Mouse (Mus musculus) induced T-regulatory cell, adult 2 months (primary cell): ENCODE measurements around the gene Cd200r1.
A peak's percentile ranks its signal among the peaks of the same experiment; 100 is the strongest.

Source experiments
- DNase-seq: peaks from one replicate; pipeline ENCODE4 v3.0.0-alpha.2; 2012; ENCODE audit warnings: low read depth

The Cd200r1 gene

DNA sequence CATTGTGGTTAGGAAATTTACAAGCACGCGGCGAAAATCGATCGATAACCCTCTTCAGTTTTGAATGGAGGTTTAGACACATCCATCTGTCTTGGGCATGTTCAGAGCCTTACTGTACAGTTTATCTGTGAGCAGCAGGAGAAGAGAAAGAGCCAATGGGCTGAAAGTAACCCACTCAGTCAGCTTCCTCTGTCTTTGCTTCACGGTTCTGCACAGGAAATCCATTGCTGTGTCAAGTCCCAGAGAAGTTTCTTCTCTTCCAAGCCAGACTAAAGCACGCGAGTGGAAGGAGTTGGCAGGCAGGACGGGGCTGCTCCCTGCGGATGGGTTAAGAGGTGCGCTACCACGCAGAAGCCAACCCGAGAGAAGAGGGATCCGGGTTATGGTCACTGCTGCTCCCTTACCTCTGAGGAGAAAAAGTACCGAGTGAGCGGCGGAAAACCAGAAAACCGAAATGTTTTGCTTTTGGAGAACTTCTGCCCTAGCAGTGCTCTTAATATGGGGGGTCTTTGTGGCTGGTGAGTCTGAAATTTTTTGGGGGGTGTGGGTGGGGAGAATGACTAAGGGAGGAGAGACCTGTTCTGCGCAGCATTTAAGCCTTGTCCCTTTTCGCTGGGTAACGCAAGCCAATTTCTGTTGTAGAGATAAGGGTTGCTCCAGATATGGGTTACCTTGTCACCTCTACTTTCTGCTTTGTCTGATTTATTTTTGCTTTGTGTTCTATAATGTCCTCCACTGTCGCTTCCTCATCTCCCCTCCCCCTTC, at the start of gene Cd200r1:
Gene Cd200r1 (plus strand): TSS at position 182 of the 765 bp plus-strand sequence.
- peak; percentile 76 for DNase-seq

DNA sequence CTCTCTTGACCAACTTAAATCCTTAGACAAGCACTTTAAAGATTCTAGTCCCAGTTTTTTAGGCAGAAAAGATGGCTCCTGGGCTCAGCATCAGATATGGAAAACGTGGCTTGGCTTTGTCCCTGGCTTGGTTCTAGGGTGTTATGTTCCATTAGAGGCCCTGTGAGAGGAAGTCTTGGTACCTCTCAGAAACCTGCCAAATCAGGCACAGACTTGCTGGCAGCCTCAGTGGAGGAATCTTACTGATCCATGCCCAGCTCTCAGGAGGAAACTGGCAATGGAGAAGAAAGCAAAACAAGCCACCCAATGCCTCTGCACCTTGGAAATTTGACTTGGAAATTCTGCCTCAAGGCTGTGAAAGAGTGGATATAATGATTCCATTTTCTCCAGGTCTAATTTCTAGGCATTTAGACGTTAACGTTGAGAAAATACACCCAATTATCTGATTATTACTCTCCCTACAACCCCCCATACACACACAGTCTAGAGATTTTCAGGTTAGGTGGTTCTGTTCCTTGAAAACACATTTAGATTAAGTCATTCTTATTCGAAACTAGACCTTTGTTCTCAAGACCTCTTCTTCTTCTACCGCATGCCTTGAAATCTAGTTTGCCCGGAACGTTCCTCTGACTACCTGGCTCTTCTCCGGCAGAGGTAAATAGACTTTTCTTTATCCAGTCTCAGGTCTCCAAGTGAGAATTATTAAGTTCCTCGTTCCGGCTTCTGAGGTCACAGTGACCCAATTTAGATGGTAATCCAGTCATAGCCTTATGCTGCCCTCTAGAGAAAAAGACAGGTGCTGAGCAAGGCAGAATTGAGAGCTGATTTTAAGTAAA, 49.0 kb upstream of the Cd200r1 start:
- peak; percentile 56 for DNase-seq

DNA sequence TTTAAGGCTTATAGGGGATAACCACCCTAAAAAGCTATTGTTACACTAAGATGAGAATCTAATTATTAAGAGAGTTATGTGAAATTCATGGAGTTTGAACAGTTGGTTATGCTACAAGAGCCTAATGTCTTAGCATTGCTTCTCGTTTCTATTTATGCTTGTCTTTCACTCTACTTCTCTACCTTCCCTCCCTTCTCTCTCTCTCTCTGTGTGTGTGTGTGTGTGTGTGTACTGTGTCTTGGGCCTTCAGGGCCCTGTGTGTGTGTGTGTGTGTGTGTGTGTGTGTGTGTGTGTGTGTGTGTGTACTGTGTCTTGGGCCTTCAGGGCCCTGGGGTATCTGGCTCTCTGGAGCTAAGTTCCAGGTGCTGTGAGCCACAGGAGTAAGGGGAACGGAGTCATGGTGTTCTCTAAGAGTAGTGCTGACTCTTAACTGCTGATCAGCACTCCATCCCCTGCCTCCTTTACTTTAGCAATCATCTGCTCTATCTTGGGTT, 48.3 kb upstream of the Cd200r1 start:
- DNase-seq: no peak

DNA sequence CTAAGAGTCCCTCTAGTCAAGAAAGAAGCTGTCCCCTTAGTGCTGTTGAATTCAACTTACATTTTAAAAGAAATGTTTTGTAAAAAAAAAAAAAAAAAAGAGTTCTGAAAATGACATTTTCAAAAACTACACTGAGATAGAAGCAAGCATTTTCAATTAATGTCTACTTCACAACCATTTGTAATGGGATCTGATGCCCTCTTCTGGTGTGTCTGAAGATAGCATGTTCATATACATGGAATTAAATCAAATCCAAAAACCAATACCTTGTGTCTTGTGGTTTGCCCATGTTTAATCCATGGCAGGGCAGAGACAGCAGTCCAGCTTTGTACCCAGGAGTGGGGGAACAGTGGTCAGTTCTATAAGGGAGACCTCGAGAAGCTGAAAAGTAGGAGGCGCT, 47.7 kb upstream of the Cd200r1 start:
- no peak for DNase-seq

DNA sequence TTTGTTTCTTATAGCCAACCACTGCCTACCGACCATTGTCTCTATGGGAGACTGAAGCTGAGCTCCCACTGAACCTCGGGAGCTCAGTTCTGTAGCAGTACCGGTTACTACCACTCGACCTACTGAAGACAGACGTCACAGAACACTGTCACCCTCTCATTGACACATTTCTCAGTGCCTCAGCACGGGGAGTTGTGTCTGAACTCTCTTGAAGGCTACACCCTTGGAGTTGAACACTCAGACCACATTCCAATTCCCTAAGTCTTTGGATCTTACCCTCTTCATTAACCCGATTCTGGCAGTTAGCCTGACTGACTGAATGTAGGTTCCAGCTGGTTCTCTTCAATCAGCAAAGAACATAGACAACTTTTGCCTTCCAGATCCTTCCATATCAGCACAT, 46.2 kb upstream of the Cd200r1 start:
- no peak for DNase-seq

DNA sequence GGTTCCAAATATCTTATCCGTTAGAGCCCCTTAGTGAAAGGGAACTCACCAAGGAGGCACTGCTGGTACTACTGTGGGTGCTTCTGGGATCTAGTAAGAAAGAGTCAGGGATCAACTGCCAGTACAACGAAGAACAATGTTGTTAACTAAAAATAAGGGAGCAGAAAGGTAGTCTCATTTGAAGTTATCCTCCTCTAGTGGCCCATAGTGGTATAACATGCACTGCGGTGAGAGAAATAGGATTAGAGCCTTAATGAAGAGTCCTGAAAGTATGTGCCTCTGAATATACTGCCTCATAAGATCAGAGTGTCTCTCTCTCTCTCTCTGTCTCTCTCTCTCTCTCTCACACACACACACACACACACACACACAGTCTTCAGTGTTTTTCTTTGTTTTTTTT, 45.0 kb upstream of the Cd200r1 start:
- peak; percentile 65 for DNase-seq

DNA sequence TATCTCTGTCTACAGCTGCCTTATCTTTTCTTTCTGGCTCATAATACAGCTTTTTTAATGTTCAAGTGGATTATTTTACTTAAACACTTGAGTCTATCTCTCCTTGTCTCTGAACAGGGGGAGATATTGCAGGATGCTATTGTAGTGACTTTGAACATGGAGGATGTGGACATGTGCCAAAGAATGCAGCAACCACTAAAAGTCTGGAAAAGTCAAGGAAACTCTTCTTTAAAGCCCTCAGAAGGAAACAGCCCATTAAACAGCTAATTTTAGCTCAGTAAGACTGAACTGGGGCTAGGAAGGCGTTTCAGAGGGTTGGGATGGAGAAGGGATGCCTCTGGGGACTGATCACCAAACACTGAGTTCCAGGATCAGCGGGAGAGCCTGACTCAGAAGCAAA, 42.9 kb upstream of the Cd200r1 start:
- DNase-seq: no peak

DNA sequence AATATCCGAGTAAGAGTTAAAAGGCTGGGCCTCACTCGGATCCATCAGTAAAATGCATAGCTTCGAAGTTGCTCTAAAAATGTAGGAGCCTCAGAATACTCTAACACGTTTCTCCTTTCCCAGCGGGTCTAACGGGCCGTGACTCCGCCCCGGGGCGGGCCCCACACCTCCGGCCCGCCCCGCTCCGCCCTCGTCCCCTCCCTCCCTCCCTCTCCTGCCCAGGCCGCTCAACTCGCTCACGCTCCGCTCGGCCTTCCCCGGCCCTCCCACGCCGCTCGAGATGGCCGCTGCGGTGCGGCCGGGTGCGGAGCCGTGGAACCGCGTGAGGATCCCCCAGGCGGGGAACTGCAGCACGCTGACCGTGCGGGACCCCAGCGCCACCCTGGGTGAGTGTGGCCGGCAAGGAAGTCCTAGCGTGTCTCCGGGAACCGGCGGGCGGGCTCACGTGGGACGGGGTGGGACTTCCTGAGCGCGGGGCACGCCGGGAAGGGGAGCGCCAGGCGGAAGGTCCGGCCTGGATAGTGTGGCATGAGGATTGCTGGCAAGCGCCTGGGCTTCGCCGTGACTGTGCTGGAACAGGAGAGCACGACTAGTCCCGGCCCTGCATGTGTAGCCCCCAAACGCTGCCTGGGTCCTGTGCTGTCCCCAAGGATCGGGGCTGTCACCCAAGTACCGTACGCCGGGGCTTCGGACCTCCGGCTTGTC, 41.3 kb upstream of the Cd200r1 start, which contains the start of gene Nepro:
Gene Nepro (plus strand): TSS at position 219 of the 705 bp plus-strand sequence.
- DNase-seq: peak; percentile 93

DNA sequence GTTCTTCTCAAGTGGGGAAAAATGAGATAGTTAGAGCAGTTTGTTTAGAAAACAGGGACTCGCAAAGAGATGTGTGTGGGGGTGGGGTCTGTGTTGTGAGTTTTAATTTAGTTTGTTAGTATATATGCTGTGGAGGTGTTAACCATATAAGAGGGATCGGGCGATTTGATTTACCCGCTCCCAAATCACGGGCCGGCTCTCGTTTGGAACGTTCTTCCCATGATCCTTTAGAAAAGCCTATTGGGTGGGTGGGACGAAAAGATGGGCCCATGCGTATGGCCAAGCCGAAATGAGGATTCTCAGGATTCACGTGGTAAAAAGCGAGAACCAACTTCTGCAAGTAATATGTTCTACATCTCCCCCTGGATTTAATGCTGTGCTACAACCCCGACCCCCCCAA, 40.7 kb upstream of the Cd200r1 start:
- no peak for DNase-seq

DNA sequence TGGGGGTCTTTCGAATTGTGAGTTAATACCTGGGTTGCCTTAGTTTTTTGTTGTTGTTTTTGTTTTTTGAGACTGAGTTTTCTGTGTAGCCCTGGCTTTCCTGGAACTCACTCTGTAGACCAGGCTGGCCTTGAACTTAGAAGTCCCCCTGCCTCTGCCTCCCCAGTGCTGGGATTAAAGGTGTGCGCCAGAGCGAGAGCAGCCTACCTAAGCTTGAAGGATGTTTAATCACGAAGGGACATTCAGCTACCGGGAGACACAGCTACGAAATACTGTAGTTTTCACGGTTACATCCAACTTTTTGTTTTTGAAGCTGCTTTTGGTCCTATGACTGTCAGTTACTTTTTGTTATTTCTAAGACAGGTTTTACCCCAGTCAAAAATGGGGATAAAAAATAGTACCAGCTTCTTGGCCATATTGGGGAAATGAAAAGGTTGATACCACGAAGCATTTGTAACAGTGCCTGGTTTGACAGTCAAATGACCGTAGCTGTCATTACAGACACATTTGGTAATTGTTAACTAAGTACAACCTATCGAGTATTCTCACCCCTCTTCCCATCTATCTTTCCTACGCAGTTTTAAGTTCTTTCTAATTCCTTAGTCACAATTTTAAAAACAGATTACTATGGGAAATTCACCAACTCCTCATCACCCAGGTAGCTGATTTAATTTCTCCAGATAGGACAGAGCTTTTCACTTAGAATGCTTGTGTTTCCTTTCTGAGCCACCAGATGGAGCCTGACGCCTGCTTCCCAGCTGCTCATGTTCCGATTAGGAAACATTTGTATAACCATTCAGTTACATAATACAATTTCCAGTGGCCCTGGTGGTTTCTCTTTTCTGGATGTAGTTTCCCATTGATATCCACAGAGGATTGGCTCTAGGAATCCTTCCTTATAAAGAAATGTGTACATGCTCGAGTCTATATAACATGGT, 40.0 kb upstream of the Cd200r1 start:
- peak; percentile 91 for DNase-seq

DNA sequence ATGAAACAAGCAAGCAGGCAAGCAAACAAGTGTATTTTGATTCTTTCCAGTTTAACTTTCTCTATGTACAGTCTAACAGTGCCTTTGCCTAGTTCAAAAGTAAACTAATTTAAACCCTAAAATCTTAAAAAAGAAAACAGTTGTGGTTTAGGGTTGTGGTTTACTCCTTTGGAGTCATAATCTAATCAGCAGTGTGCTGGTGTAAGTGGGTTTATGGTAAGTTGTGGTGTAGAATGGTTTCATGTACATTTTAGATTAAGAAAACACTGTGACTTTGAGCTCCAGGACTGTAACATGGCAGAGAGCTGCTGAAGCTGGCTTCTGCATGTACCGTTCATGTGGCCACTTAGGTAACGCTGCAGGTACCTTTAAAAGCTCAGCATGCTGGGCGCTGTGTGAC, 38.0 kb upstream of the Cd200r1 start:
- DNase-seq: peak; percentile 44

DNA sequence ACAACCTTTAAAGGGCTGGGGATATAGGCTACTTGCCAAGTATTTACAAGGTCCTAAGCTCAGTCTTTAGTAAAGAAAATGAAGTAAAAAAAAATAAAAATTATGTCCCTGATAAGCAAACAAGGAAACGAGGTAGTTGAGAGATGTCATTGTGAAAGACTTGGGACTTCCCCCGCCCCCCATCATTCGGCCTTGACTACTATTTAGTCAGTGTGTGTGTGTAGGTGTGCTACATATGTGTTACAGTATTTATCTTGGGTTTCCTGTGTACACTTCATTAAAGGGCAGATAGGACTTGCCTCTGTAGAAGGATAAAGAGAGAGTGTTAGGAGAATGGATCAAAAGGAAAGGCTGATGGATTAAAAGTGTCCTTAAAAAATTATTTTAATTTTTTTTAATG, 31.5 kb upstream of the Cd200r1 start:
- peak; percentile 73 for DNase-seq

DNA sequence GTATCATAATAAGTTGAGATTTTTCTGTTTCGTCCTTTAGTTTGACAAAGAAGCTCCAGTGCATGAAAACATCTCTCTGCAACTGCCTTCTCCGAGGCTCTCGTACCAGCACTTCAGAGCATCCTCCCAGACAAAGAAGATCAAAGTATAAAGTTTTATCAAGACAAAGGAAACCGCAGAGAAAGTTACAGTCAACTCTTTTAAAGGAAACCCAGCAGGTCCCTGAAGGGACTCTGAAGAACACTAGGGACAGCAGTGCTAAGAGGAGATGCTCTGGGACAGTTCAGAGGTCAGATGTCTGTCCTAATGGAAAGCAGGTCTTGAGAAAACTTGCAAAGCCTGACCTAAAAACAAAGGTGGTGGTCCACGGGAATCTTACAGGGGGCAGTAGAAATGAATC, 29.9 kb upstream of the Cd200r1 start:
- DNase-seq: peak; percentile 59

DNA sequence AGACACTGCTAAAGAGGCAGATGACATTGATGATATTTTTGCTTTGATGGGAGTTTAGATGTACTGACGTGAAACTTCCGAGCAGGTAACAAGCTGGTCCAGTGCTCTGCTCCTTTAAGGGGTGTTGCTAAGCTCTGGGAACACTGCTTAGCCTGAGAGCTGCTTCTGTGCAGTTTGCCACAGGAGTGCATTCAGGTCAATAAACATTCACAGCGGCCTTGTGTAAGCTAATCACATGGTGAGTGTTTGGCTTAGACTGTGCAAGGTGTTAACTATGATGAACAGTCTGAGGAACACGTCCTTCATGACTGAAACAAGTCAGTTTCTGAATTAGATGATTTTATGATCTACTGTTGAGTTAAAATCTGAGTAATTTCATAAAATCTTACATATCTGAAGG, 29.4 kb upstream of the Cd200r1 start:
- no peak for DNase-seq

DNA sequence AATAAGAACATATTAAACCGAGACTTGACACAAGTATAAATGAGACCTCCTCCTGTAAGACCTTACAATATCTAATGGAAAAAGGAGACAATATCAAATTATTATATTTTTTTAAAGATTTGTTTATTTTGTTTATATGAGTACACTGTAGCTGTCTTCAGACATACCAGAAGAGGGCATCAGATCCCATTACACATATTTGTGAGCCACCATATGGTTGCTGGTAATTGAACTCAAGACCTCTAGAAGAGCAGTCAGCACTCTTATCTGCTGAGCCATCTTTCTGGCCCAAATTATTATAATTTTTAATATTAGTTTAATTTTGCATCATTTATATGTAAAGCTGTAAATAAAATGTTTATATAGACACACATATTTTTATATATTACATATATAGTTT, 22.8 kb upstream of the Cd200r1 start:
- DNase-seq: peak; percentile 46

DNA sequence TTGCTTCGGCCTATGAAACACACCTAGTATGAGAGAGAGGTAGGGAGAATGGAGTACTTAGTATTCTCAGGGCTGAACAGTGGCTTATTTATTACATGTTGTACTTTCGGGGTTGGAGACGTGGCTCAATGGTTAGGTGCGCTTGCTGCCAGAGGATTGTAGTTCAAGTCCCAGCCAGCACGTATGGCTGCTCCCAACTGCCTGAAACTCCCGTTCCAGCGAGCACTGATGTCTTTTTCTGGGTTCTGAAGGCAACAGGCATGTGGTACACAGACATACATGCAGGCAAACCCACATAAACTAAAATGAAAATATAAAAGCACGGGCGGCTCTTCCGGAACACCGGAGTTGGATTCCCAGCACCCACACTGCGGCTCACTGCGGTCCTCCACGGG, 20.1 kb upstream of the Cd200r1 start:
- DNase-seq: no peak

DNA sequence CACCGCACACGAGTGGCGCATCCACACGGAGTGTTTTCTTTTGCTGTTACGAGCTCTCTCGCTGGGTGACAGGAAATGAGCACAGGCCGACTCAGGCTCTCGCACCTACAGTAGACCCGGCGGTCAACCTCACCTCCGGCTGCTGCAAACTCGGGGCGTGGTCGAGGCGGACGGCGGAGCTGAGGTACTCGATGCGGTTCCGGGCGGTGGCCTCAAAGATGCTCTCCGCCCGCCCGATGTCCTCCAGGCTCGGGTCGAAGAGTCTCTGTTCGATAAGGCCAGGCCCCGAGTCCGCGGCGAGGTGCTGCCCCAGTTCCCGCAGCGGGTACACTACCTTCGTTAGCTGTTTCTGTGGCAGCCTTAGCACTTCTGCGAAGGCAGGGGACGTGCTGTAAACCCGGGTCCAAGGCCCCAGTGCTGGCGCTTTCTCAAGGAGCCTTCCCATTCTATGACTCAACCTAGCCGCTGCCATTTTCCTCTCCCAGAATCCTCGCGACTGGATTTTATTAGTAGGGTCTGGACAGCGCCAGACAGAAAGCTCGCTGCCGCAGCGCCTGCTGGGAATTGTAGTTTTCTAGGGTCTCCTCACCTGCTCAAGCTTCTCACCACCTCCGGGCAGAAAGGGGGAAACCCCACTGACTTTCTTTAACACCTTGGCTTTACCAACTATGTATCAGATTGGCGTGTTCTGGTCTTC, 19.5 kb upstream of the Cd200r1 start, which contains the start of gene Gtpbp8:
Gene Gtpbp8 (minus strand): TSS at position 498 of the 697 bp plus-strand sequence.
- peak; percentile 93 for DNase-seq

DNA sequence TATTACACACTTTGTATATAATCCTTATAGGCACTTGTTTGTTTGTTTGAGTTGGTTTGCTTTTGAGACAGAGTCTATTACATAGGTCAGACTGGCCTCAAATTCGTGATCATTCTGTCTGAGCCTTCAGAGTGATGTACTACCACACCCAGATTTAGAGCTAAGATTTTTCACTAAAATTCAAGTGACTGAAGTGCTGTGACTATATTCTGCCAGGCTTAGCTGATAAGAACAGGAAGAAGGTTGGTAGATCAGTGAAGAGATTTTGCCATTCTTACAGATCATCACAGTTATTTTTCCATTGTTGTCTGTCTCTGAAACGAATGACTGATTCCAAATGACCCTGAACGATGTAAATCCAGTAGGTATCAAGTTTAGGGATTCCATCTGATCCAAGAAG, 17.5 kb upstream of the Cd200r1 start:
- peak; percentile 57 for DNase-seq

DNA sequence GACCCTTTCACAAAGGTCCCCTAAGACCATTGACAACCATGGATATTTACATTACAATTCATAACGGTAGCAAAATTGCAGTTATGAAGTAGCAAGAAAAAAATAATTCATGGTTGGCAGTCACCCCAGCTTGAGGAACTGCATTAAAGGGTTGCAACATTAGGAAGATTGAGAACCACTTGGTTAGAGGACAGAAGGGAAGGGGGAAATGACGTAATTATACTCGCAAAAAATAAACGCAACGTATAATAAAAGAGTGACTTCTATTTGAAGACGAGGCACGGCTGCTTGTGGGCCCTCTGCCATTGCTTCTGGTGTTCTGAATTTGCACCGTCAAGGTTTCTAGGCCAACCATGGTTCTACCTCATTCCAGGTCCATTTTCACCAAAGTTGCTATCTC, 7.8 kb upstream of the Cd200r1 start:
- no peak for DNase-seq

DNA sequence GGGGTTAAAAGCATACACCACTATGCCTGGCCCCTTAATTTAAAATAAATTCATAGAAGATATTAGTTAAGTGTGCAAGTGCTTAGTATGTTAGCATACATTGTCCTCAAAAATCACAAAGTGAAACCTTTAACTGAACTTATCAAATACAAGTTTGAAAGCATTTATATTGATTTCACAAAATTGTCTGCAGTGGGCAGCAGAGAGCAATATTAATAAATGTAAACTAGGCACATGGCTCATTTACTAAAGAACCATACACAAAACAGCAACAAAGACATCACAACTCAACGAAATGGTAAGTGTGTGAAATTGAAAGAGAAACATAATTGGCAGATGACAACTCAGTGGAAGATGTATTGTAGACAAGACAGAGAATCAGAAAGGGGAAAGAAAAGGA, 3.7 kb upstream of the Cd200r1 start:
- peak; percentile 77 for DNase-seq
